Mouse (Mus musculus): ENCODE data around the gene Foxp1. TPM values are rescaled to one million over a fixed set of nuclear protein-coding genes. Genes with fewer than 3 reads are reported as not detected.

Gene Foxp1
- polyA plus RNA-seq, 1 experiment from 2014 or later: 77.5 TPM

GRCm38 (mm10) chr6:98980001-98980400 is 542.5 kb downstream of the Foxp1 start:
- peaks cover 18% of the 10 kb centered on the region for H3K36me3 ChIP-seq
- no peaks in the 10 kb centered on the region for H3K4me1 ChIP-seq
- no peaks in the 10 kb centered on the region for H3K9me3 ChIP-seq (replicated peaks)
- no peak overlapping the region for H3K27ac ChIP-seq (replicated peaks)
- 96% methylated on average over 7 of the region's 7 CpGs for WGBS
- H3K27me3 ChIP-seq: no peaks in the 10 kb centered on the region
- no peak overlapping the region for H3K9ac ChIP-seq
- ATAC-seq (ENCODE audit: insufficient number of reproducible peaks, low FRiP score, low TSS enrichment, low read depth): no peak
- H3K4me2 ChIP-seq (replicated peaks): no peak overlapping the region
- no peak overlapping the region for H3K4me3 ChIP-seq (replicated peaks)

GRCm38 (mm10) chr6:98977806-98978205 is 544.7 kb downstream of the Foxp1 start:
- ATAC-seq (ENCODE audit: insufficient number of reproducible peaks, low FRiP score, low TSS enrichment, low read depth): no peak
- WGBS: 89% methylated on average over 4 of the region's 4 CpGs
- H3K4me1 ChIP-seq: no peaks in the 10 kb centered on the region
- H3K27me3 ChIP-seq: no peaks in the 10 kb centered on the region
- H3K9me3 ChIP-seq (replicated peaks): no peaks in the 10 kb centered on the region
- no peak overlapping the region for H3K9ac ChIP-seq
- no peak overlapping the region for H3K4me2 ChIP-seq (replicated peaks)
- no peak overlapping the region for H3K27ac ChIP-seq (replicated peaks)
- H3K36me3 ChIP-seq: peaks cover 18% of the 10 kb centered on the region
- H3K4me3 ChIP-seq (replicated peaks): no peak overlapping the region

GRCm38 (mm10) chr6:98975918-98976317 is 546.6 kb downstream of the Foxp1 start:
- no peaks in the 10 kb centered on the region for H3K27me3 ChIP-seq
- H3K4me1 ChIP-seq: no peaks in the 10 kb centered on the region
- H3K9ac ChIP-seq: no peak overlapping the region
- ATAC-seq (ENCODE audit: insufficient number of reproducible peaks, low FRiP score, low TSS enrichment, low read depth): no peak
- 50% methylated on average over 6 of the region's 6 CpGs for WGBS
- H3K36me3 ChIP-seq: peaks cover 18% of the 10 kb centered on the region
- H3K27ac ChIP-seq (replicated peaks): no peak overlapping the region
- no peaks in the 10 kb centered on the region for H3K9me3 ChIP-seq (replicated peaks)
- H3K4me2 ChIP-seq (replicated peaks): no peak overlapping the region
- no peak overlapping the region for H3K4me3 ChIP-seq (replicated peaks)

- no peak for ATAC-seq (ENCODE audit: insufficient number of reproducible peaks, low FRiP score, low TSS enrichment, low read depth)
- Histone ChIP-seq H3K4me3 (replicated peaks) (no peak overlapping the region), H3K27ac (replicated peaks) (no peak overlapping the region), H3K27me3 (no peaks in the 10 kb centered on the region), H3K9ac (no peak overlapping the region), H3K9me3 (replicated peaks) (no peaks in the 10 kb centered on the region), H3K4me1 (no peaks in the 10 kb centered on the region), H3K4me2 (replicated peaks) (no peak overlapping the region), H3K36me3 (peaks cover 18% of the 10 kb centered on the region)
- 87% methylated on average over 5 of the region's 5 CpGs for WGBS
Measured at GRCm38 (mm10) chr6:98973433-98973832, 549.1 kb downstream of the Foxp1 start.

- peaks cover 12% of the 10 kb centered on the region; the same call in 1 of the 2 replicates for H3K36me3 ChIP-seq
- H3K4me1 ChIP-seq: no peaks in the 10 kb centered on the region
- WGBS: 29% methylated on average over 7 of the region's 7 CpGs
- no peak overlapping the region for H3K9ac ChIP-seq
- H3K4me2 ChIP-seq (replicated peaks): no peak overlapping the region
- 0 out of 2 replicates have a peak overlapping the region, but pooled peaks have one; percentile 30 for H3K27ac ChIP-seq (replicated peaks)
- no peak overlapping the region for H3K4me3 ChIP-seq (replicated peaks)
- no peak for ATAC-seq (ENCODE audit: insufficient number of reproducible peaks, low FRiP score, low TSS enrichment, low read depth)
- H3K9me3 ChIP-seq (replicated peaks): no peaks in the 10 kb centered on the region
- no peaks in the 10 kb centered on the region for H3K27me3 ChIP-seq
Measured at GRCm38 (mm10) chr6:98972404-98972803, 550.1 kb downstream of the Foxp1 start.

GRCm38 (mm10) chr6:98959333-98959732 is 563.2 kb downstream of the Foxp1 start:
- no peak for ATAC-seq (ENCODE audit: insufficient number of reproducible peaks, low FRiP score, low TSS enrichment, low read depth)
- no peak overlapping the region for H3K4me2 ChIP-seq (replicated peaks)
- 0 out of 2 replicates have a peak, but pooled peaks cover under 1% of the 10 kb centered on the region for H3K36me3 ChIP-seq
- H3K9ac ChIP-seq: no peak overlapping the region
- no peaks in the 10 kb centered on the region for H3K27me3 ChIP-seq
- no peak overlapping the region for H3K27ac ChIP-seq (replicated peaks)
- H3K9me3 ChIP-seq (replicated peaks): no peaks in the 10 kb centered on the region
- peaks cover 8% of the 10 kb centered on the region; the same call in 1 of the 2 replicates for H3K4me1 ChIP-seq
- 83% methylated on average over 6 of the region's 6 CpGs for WGBS
- no peak overlapping the region for H3K4me3 ChIP-seq (replicated peaks)

GRCm38 (mm10) chr6:98956522-98957169 is 565.9 kb downstream of the Foxp1 start:
- peak overlapping the region; percentile 34; the same call in 1 of the 2 replicates for H3K27ac ChIP-seq (replicated peaks)
- H3K27me3 ChIP-seq: no peaks in the 10 kb centered on the region
- ATAC-seq (ENCODE audit: insufficient number of reproducible peaks, low FRiP score, low TSS enrichment, low read depth): no peak
- no peak overlapping the region; the same call in 1 of the 2 replicates for H3K9ac ChIP-seq
- 79% methylated on average over 9 of the region's 9 CpGs for WGBS
- H3K9me3 ChIP-seq (replicated peaks): no peaks in the 10 kb centered on the region
- no peak overlapping the region for H3K4me3 ChIP-seq (replicated peaks)
- no peak overlapping the region for H3K4me2 ChIP-seq (replicated peaks)
- H3K36me3 ChIP-seq: peaks cover 5% of the 10 kb centered on the region; the same call in 1 of the 2 replicates
- H3K4me1 ChIP-seq: peaks cover 8% of the 10 kb centered on the region

GRCm38 (mm10) chr6:98955706-98956105 is 566.8 kb downstream of the Foxp1 start:
- ATAC-seq (ENCODE audit: insufficient number of reproducible peaks, low FRiP score, low TSS enrichment, low read depth): no peak

GRCm38 (mm10) chr6:98954439-98954838 is 568.1 kb downstream of the Foxp1 start:
- no peaks in the 10 kb centered on the region for H3K9me3 ChIP-seq (replicated peaks)
- no peak overlapping the region for H3K9ac ChIP-seq
- no peak overlapping the region for H3K4me3 ChIP-seq (replicated peaks)
- no peak overlapping the region for H3K4me2 ChIP-seq (replicated peaks)
- H3K36me3 ChIP-seq: peaks cover 5% of the 10 kb centered on the region; the same call in 1 of the 2 replicates
- peaks cover 29% of the 10 kb centered on the region for H3K4me1 ChIP-seq
- 91% methylated on average over 5 of the region's 5 CpGs for WGBS
- H3K27ac ChIP-seq (replicated peaks): no peak overlapping the region
- ATAC-seq (ENCODE audit: insufficient number of reproducible peaks, low FRiP score, low TSS enrichment, low read depth): no peak
- no peaks in the 10 kb centered on the region for H3K27me3 ChIP-seq

More at GRCm38 (mm10) chr6:98955706-98956105, 566.8 kb downstream of the Foxp1 start:
- Histone ChIP-seq H3K9ac (no peak overlapping the region), H3K4me2 (replicated peaks) (no peak overlapping the region), H3K27ac (replicated peaks) (no peak overlapping the region), H3K27me3 (no peaks in the 10 kb centered on the region), H3K4me3 (replicated peaks) (no peak overlapping the region), H3K36me3 (peaks cover 5% of the 10 kb centered on the region; the same call in 1 of the 2 replicates), H3K4me1 (peaks cover 16% of the 10 kb centered on the region), H3K9me3 (replicated peaks) (no peaks in the 10 kb centered on the region)
- 44% methylated on average over 6 of the region's 6 CpGs for WGBS

GRCm38 (mm10) chr6:98949703-98950191 is 572.8 kb downstream of the Foxp1 start:
- Histone ChIP-seq H3K4me3 (replicated peaks) (no peak overlapping the region), H3K27me3 (no peaks in the 10 kb centered on the region), H3K27ac (replicated peaks) (peak overlapping the region; percentile 92), H3K9ac (no peak overlapping the region), H3K4me2 (replicated peaks) (peak overlapping the region; percentile 19), H3K9me3 (replicated peaks) (no peaks in the 10 kb centered on the region), H3K36me3 (peaks cover 5% of the 10 kb centered on the region; the same call in 1 of the 2 replicates), H3K4me1 (peaks cover 57% of the 10 kb centered on the region)
- 12% methylated on average over 6 of the region's 6 CpGs for WGBS
- peak; percentile 60; the same call in 1 of the 2 replicates for ATAC-seq (ENCODE audit: insufficient number of reproducible peaks, low FRiP score, low TSS enrichment, low read depth)

GRCm38 (mm10) chr6:98949286-98949685 is 573.2 kb downstream of the Foxp1 start:
- Histone ChIP-seq H3K27ac (replicated peaks) (peak overlapping the region; percentile 92), H3K4me2 (replicated peaks) (no peak overlapping the region), H3K9me3 (replicated peaks) (no peaks in the 10 kb centered on the region), H3K4me1 (peaks cover 57% of the 10 kb centered on the region), H3K36me3 (peaks cover 4% of the 10 kb centered on the region; the same call in 1 of the 2 replicates), H3K27me3 (no peaks in the 10 kb centered on the region), H3K4me3 (replicated peaks) (no peak overlapping the region), H3K9ac (no peak overlapping the region)
- ATAC-seq (ENCODE audit: insufficient number of reproducible peaks, low FRiP score, low TSS enrichment, low read depth): no peak
- 27% methylated on average over 7 of the region's 7 CpGs for WGBS
